Mouse (Mus musculus): Measurements from ENCODE around the gene Coq10a.

Coq10a gene

GRCm38 (mm10) chr10:128376455-128377211 lies 7.8 kb upstream of the Coq10a start, which contains the start of gene Ankrd52:
TSS of gene Ankrd52 (plus strand) at chr10:128377115.
- H3K36me3 ChIP-seq (ENCODE audit: control insufficient read depth, insufficient read depth, low read length, poor library complexity, severe bottlenecking): peaks cover 2% of the 10 kb centered on the region; the same call in 1 of the 2 replicates
- peak; percentile 89 for DNase-seq (ENCODE audit: low read depth, low spot score)

GRCm38 (mm10) chr10:128376099-128376454 lies 7.3 kb upstream of the Coq10a start:
- DNase-seq (ENCODE audit: low read depth, low spot score): no peak
- Histone ChIP-seq H3K36me3 (ENCODE audit: control insufficient read depth, insufficient read depth, low read length, poor library complexity, severe bottlenecking) (0 out of 2 replicates have a peak, but pooled peaks cover 2% of the 10 kb centered on the region), H3K27me3 (ENCODE audit: control insufficient read depth, insufficient read depth, low read length, poor library complexity, severe bottlenecking) (no peaks in the 10 kb centered on the region)

More at GRCm38 (mm10) chr10:128376455-128377211, 7.8 kb upstream of the Coq10a start, which contains the start of gene Ankrd52:
- H3K27me3 ChIP-seq (ENCODE audit: control insufficient read depth, insufficient read depth, low read length, poor library complexity, severe bottlenecking): no peaks in the 10 kb centered on the region

GRCm38 (mm10) chr10:128374393-128374792 lies 5.6 kb upstream of the Coq10a start:
- H3K27me3 ChIP-seq (ENCODE audit: control insufficient read depth, insufficient read depth, low read length, poor library complexity, severe bottlenecking): no peaks in the 10 kb centered on the region
- DNase-seq (ENCODE audit: low read depth, low spot score): peak; percentile 53
- no peaks in the 10 kb centered on the region for H3K36me3 ChIP-seq (ENCODE audit: control insufficient read depth, insufficient read depth, low read length, poor library complexity, severe bottlenecking)

DNA sequence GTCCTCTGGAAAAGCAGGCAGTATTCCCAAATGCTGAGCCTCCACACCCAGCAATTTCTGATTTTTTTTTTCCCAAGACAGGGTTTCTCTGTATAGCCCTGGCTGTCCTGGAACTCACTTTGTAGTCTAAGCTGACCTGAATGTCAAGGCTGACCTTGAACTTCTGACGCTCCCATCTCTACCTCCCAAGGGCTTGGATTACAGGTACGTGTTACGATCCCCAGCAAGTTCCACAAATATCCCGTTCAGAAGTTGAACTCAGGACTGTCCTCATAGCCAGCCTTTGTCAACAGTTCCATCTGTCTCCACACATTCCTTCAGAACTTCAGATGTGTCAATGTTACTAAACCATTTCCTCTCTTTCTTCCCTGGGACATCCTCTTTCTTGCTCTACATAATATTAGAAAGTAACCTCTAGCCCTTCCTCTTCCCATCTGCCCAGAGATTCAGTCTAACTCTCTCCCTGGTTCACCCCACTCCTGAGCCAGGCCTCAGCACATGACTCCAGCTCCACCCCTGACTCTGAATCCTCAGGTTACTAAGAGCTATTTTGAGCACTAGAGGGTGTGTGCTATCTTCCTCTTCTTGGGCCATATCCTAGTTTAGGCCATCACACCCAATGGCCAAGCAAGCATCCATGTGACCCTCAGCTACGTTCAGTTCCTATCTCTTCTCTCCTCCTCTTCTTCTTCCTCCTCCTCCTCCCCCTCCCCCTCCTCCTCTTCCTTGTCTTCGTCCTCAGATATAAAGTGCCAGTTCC lies 4.4 kb upstream of the Coq10a start:
- no peak for DNase-seq (ENCODE audit: low read depth, low spot score)
- H3K36me3 ChIP-seq (ENCODE audit: control insufficient read depth, insufficient read depth, low read length, poor library complexity, severe bottlenecking): no peaks in the 10 kb centered on the region
- H3K27me3 ChIP-seq (ENCODE audit: control insufficient read depth, insufficient read depth, low read length, poor library complexity, severe bottlenecking): no peaks in the 10 kb centered on the region

DNA sequence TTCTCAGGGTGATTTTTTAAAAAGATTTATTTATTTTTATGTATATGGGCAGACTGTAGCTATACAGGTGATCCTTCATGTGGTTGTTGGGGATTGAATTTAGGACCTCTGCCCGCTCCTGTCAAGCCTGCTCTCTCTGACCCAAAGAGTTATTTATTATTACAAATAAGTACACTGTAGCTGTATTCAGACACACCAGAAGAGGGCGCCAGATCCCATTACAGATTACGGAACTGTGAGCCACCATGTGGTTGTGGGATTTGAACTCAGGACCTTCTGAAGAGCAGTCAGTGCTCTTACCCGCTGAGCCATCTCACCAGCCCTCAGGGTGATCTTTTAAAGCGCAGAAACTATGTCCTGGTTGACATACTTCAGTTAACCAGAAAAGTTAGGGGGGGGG lies 3.3 kb upstream of the Coq10a start:
- H3K27me3 ChIP-seq (ENCODE audit: control insufficient read depth, insufficient read depth, low read length, poor library complexity, severe bottlenecking): no peaks in the 10 kb centered on the region
- H3K36me3 ChIP-seq (ENCODE audit: control insufficient read depth, insufficient read depth, low read length, poor library complexity, severe bottlenecking): no peaks in the 10 kb centered on the region
- no peak for DNase-seq (ENCODE audit: low read depth, low spot score)

GRCm38 (mm10) chr10:128370601-128371000 lies 1.8 kb upstream of the Coq10a start:
- DNase-seq (ENCODE audit: low read depth, low spot score): no peak
- H3K36me3 ChIP-seq (ENCODE audit: control insufficient read depth, insufficient read depth, low read length, poor library complexity, severe bottlenecking): no peaks in the 10 kb centered on the region
- H3K27me3 ChIP-seq (ENCODE audit: control insufficient read depth, insufficient read depth, low read length, poor library complexity, severe bottlenecking): no peaks in the 10 kb centered on the region

DNA sequence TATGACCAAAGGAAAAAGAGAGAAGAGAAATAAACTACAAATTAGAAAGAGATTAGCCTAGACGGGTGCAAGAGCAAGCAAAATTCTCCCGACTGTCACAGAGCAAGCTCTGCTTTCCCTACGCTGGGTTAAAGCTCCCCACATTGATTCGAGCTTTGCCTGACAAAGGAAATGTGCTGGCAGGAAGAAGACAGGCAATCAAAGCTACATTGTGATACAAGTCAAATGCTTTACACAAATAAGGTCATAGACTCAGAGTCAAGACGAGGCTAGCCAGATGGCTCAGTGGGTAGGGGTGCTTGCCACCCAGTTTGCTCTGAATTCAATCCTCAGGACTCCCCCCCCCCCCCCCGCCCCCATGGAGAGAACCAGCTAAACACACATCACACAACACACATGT lies 1.2 kb upstream of the Coq10a start:
- no peak for DNase-seq (ENCODE audit: low read depth, low spot score)
- H3K36me3 ChIP-seq (ENCODE audit: control insufficient read depth, insufficient read depth, low read length, poor library complexity, severe bottlenecking): no peaks in the 10 kb centered on the region
- H3K27me3 ChIP-seq (ENCODE audit: control insufficient read depth, insufficient read depth, low read length, poor library complexity, severe bottlenecking): no peaks in the 10 kb centered on the region

GRCm38 (mm10) chr10:128369599-128369998 lies 802 bp upstream of the Coq10a start:
- H3K36me3 ChIP-seq (ENCODE audit: control insufficient read depth, insufficient read depth, low read length, poor library complexity, severe bottlenecking): no peaks in the 10 kb centered on the region

DNA sequence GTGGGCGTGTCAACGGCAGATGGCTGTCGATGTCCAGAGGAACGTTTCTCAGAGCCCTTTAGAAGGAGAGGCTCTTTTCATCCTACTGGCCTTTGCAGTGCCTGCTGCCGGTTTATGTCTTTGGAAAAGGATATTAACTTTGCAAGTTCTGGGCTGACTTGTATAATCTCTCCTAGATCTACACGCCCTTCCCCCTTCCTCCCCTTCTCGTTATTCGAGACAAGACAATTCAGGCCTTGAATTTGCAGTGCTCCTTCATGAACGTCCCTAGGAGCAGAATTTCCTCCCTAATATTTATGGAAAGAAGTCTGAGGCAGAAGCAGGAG lies 384 bp upstream of the Coq10a start:
- no peak for DNase-seq (ENCODE audit: low read depth, low spot score)
- no peaks in the 10 kb centered on the region for H3K36me3 ChIP-seq (ENCODE audit: control insufficient read depth, insufficient read depth, low read length, poor library complexity, severe bottlenecking)

More at GRCm38 (mm10) chr10:128369599-128369998, 802 bp upstream of the Coq10a start:
- H3K27me3 ChIP-seq (ENCODE audit: control insufficient read depth, insufficient read depth, low read length, poor library complexity, severe bottlenecking): no peaks in the 10 kb centered on the region
- DNase-seq (ENCODE audit: low read depth, low spot score): no peak

DNA sequence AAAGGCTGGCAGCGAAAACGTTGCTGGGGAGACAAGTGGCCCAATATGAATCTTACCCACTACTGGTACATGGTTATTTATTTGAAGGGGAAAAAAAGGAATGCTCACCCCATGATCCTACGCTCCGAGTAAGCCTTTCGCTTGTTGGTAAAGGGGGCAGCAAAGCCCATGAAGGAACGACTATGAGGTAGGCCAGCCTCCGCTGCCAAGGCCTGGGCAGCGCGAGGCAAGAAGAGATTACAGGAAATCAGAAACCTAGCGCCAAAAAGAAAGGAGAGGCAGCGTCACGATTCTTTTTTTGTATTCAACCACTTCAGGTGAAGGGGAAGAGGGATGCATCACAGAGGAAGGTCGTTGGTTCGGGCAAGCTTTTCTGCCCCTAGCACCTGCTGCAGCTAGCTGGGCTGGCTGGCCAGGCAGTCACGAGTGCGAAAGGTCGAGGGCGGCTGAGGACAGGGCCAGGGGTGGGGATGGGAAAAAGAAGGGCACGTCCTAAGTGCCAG lies 847 bp downstream of the Coq10a start:
- Histone ChIP-seq H3K36me3 (ENCODE audit: control insufficient read depth, insufficient read depth, low read length, poor library complexity, severe bottlenecking) (no peaks in the 10 kb centered on the region), H3K27me3 (ENCODE audit: control insufficient read depth, insufficient read depth, low read length, poor library complexity, severe bottlenecking) (no peaks in the 10 kb centered on the region)
- no peak for DNase-seq (ENCODE audit: low read depth, low spot score)

More for the DNA sequence above, 384 bp upstream of the Coq10a start:
- no peaks in the 10 kb centered on the region for H3K27me3 ChIP-seq (ENCODE audit: control insufficient read depth, insufficient read depth, low read length, poor library complexity, severe bottlenecking)

DNA sequence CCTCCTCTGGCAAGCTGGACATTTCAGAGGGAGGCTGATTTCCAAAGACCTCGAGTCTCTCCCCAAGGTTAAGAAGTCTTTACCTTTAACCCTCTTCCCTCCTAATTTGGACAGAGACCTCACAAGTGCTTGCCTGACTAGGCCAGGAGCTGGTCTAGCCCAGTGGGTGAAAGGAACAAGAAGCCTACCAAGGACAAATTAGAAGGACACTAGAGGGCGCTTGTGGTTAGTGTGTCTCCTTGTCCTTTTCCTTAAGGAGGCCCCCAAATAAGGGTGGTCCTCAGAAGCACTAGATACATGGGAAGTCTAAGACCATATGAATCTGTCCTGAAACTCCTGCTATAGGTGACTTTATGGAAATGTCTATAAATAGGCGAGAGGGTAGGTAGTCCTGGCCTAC lies 6.2 kb downstream of the Coq10a start:
- DNase-seq (ENCODE audit: low read depth, low spot score): peak; percentile 63
- no peaks in the 10 kb centered on the region for H3K27me3 ChIP-seq (ENCODE audit: control insufficient read depth, insufficient read depth, low read length, poor library complexity, severe bottlenecking)
- H3K36me3 ChIP-seq (ENCODE audit: control insufficient read depth, insufficient read depth, low read length, poor library complexity, severe bottlenecking): peaks cover 4% of the 10 kb centered on the region; the same call in 1 of the 2 replicates

DNA sequence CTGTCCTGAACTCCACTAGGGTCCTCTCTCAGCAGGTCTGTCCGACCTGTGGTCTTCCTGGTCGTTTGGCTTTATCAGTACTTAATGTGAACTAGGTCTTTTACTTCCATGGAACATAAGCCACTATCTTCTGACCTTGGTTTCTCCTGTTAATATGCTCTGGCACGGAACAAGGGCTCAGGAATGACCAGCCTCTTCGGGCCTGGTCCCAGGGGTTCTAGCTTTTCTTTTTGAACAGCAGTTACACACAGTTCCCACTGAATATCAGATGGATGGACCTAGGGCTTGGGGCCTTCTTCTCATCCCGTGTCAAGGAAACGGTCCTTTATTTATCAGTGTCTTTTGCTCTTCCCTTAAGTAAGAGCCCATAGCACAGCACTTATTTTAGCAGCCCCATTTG lies 7.0 kb downstream of the Coq10a start:
- no peak for DNase-seq (ENCODE audit: low read depth, low spot score)
- peaks cover 4% of the 10 kb centered on the region; the same call in 1 of the 2 replicates for H3K36me3 ChIP-seq (ENCODE audit: control insufficient read depth, insufficient read depth, low read length, poor library complexity, severe bottlenecking)
- H3K27me3 ChIP-seq (ENCODE audit: control insufficient read depth, insufficient read depth, low read length, poor library complexity, severe bottlenecking): no peaks in the 10 kb centered on the region

DNA sequence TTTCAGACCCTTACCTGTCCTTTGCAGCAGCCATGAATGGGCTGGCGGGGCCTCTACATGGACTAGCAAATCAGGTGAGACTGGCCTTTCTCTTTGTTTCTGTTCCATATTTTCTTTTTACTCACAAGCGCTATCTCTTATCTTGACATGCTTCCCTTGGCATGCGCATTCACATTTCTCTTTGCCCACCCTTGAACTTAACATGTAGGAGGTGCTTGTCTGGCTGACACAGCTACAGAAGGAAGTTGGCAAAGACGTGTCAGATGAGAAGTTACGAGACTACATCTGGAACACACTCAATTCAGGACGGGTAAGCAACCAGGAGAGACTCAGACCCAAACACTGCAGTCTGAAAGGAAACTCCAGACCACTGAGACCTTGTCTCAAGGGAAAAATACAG lies 9.6 kb downstream of the Coq10a start:
- peaks cover 9% of the 10 kb centered on the region for H3K36me3 ChIP-seq (ENCODE audit: control insufficient read depth, insufficient read depth, low read length, poor library complexity, severe bottlenecking)
- DNase-seq (ENCODE audit: low read depth, low spot score): no peak
- no peaks in the 10 kb centered on the region for H3K27me3 ChIP-seq (ENCODE audit: control insufficient read depth, insufficient read depth, low read length, poor library complexity, severe bottlenecking)

DNA sequence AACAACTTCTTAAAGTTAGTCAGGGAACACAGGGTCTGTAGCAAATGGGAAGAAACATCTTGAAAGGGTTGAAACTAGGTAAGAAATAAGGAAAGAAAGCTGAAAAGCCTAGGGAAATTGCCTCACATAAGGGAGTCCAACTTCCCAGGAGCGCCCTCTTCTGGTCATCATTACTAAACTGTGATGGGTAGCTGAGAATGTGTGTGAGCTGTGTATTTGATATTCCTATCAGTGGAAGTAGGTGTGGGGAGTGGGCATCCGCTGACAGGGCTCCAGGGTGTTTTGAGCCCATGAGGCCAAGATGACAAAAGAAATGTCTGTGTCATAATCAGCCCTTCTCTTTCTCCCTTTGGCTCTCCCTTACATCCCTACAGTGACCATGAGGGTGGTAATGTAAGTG lies 10.0 kb downstream of the Coq10a start:
- no peaks in the 10 kb centered on the region for H3K27me3 ChIP-seq (ENCODE audit: control insufficient read depth, insufficient read depth, low read length, poor library complexity, severe bottlenecking)
- H3K36me3 ChIP-seq (ENCODE audit: control insufficient read depth, insufficient read depth, low read length, poor library complexity, severe bottlenecking): peaks cover 11% of the 10 kb centered on the region
- peak; percentile 81 for DNase-seq (ENCODE audit: low read depth, low spot score)

GRCm38 (mm10) chr10:128347541-128347940 lies 21.3 kb downstream of the Coq10a start:
- no peaks in the 10 kb centered on the region for H3K27me3 ChIP-seq (ENCODE audit: control insufficient read depth, insufficient read depth, low read length, poor library complexity, severe bottlenecking)
- peaks cover 10% of the 10 kb centered on the region for H3K36me3 ChIP-seq (ENCODE audit: control insufficient read depth, insufficient read depth, low read length, poor library complexity, severe bottlenecking)
- DNase-seq (ENCODE audit: low read depth, low spot score): no peak

All from splenic B cell, adult 2 months (primary cell).